Mouse (Mus musculus): ENCODE measurements around the gene Dlg4. TPM values are rescaled to one million over a fixed set of nuclear protein-coding genes. Genes with fewer than 3 reads are reported as not detected.
A peak's percentile ranks its signal among the peaks of the same experiment; 100 is the strongest.

Dlg4 gene
- polyA plus RNA-seq, 1 experiment from 2014 or later: 32.7 TPM

DNA sequence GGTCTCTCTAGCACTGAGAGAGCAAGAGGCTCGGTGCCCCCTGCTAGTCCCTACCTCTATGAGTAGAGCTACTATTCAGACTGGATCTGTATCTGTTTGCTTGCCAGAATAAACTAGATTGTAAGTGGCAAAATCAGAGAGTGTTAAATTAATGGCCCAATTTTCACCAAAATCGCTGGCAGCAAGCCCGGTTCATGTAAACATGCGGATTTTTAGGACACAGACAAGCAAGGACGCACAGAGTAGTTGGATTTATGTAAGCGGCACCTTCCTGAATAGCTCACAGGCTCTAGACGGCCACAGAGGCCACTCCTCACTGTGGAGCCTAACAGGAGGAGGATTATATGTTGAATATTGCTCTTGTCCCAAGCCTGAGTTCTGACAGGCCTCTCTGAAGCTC, 36.4 kb downstream of the Dlg4 start:
- H3K27me3 ChIP-seq (replicated peaks; ENCODE audit: control insufficient read depth, insufficient read depth, low read length): no peaks in the 10 kb centered on the region
- H3K4me1 ChIP-seq (replicated peaks; ENCODE audit: control insufficient read depth, insufficient read depth, low read length): peaks cover 7% of the 10 kb centered on the region; the same call in 1 of the 2 replicates
- H3K9ac ChIP-seq (replicated peaks; ENCODE audit: low read depth, low read length): no peak overlapping the region
- no peak overlapping the region for H3K4me2 ChIP-seq (ENCODE audit: low read length)
- WGBS: 61% methylated on average over 7 of the region's 7 CpGs
- H3K9me3 ChIP-seq (ENCODE audit: control insufficient read depth, low read length): no peaks in the 10 kb centered on the region
- H3K27ac ChIP-seq (ENCODE audit: low read length): no peak overlapping the region
- no peak for ATAC-seq
- no peak overlapping the region for H3K4me3 ChIP-seq (replicated peaks; ENCODE audit: low read length)
- H3K36me3 ChIP-seq (ENCODE audit: control insufficient read depth, insufficient read depth): no peaks in the 10 kb centered on the region

DNA sequence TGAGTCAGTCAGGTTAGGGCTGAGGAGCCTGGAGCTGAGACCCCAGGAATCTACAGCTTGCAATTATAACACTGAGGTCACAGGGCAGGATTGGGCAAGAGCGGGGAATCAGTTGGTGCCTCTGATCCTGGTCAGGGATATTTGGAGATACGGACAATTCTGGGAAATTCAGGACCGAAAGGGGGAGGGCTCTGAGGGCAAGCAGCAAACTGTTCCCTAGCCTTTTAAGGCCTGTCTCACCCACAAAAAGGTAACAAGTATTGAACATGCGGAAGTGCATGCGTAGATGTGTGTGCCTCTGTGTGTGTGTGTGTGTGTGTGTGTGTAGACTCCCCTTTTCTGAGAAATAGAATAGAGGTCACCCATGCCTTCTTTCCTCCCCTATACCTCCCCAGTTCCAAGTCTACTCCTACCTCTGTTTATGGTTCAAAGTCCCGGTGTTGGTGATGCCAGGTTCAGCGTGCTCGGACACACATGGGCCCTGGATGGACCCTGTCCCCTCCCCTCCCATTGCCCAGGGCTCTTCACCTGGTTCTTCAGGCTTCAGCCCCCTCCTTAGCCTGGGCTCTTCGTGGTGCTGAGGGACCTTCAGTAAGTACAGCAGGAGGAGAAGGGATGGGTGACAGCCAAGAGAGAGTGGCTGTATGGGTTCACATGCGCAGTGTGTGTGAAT, 37.3 kb downstream of the Dlg4 start, which contains the start of gene Asgr1:
Asgr1 (plus strand) TSS at position 188 of the 673 bp plus-strand sequence.
- Histone ChIP-seq H3K27ac (ENCODE audit: low read length) (no peak within 1 kb of the TSS), H3K27me3 (replicated peaks; ENCODE audit: control insufficient read depth, insufficient read depth, low read length) (no peaks in the 10 kb centered on the region), H3K9me3 (ENCODE audit: control insufficient read depth, low read length) (no peaks in the 10 kb centered on the region), H3K9ac (replicated peaks; ENCODE audit: low read depth, low read length) (no peak within 1 kb of the TSS), H3K4me1 (replicated peaks; ENCODE audit: control insufficient read depth, insufficient read depth, low read length) (peaks cover 5% of the 10 kb centered on the region; the same call in 1 of the 2 replicates), H3K4me3 (replicated peaks; ENCODE audit: low read length) (no peak within 1 kb of the TSS), H3K36me3 (ENCODE audit: control insufficient read depth, insufficient read depth) (no peaks in the 10 kb centered on the region), H3K4me2 (ENCODE audit: low read length) (no peak within 1 kb of the TSS)
- no peak for ATAC-seq
- 84% methylated on average over 10 of the region's 10 CpGs for whole genome bisulfite sequencing

DNA sequence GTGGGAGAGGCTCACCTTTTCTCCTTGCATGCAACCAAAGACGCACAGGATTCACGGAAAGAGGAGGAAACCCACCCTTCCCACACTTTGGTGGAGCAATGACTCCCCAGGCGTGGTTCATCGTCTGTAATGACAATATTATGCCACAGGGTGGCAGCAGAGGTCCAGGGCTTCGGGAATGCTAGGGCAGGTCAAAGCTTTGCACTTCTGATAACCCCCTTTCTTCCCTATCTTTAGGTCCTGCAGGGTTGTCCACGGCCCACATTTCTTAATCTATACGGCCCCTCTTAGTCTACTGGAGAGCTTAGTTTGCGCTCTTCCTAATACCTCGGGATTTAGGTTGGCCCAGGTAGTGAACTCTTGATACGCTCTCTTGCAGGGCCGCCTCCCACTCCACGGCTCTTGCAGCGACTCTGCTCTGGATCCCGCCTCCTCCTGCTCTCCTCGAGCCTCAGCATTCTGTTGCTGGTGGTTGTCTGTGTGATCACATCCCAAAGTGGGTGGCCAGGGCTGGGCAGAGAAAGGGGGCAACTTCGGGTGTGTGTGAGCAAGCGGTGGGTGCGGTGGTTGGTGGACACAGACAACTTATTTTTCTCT, 39.0 kb downstream of the Dlg4 start:
- no peaks in the 10 kb centered on the region for H3K36me3 ChIP-seq (ENCODE audit: control insufficient read depth, insufficient read depth)
- peak; percentile 61 for ATAC-seq
- H3K4me2 ChIP-seq (ENCODE audit: low read length): no peak overlapping the region; the same call in 1 of the 2 replicates
- no peak overlapping the region for H3K9ac ChIP-seq (replicated peaks; ENCODE audit: low read depth, low read length)
- no peaks in the 10 kb centered on the region for H3K27me3 ChIP-seq (replicated peaks; ENCODE audit: control insufficient read depth, insufficient read depth, low read length)
- no peak overlapping the region for H3K27ac ChIP-seq (ENCODE audit: low read length)
- H3K4me3 ChIP-seq (replicated peaks; ENCODE audit: low read length): no peak overlapping the region
- WGBS: 23% methylated on average over 18 of the region's 18 CpGs
- H3K9me3 ChIP-seq (ENCODE audit: control insufficient read depth, low read length): no peaks in the 10 kb centered on the region
- 0 out of 2 replicates have a peak, but pooled peaks cover 3% of the 10 kb centered on the region for H3K4me1 ChIP-seq (replicated peaks; ENCODE audit: control insufficient read depth, insufficient read depth, low read length)

- Histone ChIP-seq H3K4me1 (replicated peaks; ENCODE audit: control insufficient read depth, insufficient read depth, low read length) (0 out of 2 replicates have a peak, but pooled peaks cover 3% of the 10 kb centered on the region), H3K4me2 (ENCODE audit: low read length) (no peak overlapping the region), H3K9me3 (ENCODE audit: control insufficient read depth, low read length) (no peaks in the 10 kb centered on the region), H3K36me3 (ENCODE audit: control insufficient read depth, insufficient read depth) (no peaks in the 10 kb centered on the region), H3K27me3 (replicated peaks; ENCODE audit: control insufficient read depth, insufficient read depth, low read length) (no peaks in the 10 kb centered on the region), H3K9ac (replicated peaks; ENCODE audit: low read depth, low read length) (no peak overlapping the region), H3K27ac (ENCODE audit: low read length) (no peak overlapping the region), H3K4me3 (replicated peaks; ENCODE audit: low read length) (no peak overlapping the region)
- WGBS: 78% methylated on average over 9 of the region's 9 CpGs
- ATAC-seq: no peak
These were observed 41.1 kb downstream of the Dlg4 start for GRCm38 (mm10) chr11:70057805-70058204.

DNA sequence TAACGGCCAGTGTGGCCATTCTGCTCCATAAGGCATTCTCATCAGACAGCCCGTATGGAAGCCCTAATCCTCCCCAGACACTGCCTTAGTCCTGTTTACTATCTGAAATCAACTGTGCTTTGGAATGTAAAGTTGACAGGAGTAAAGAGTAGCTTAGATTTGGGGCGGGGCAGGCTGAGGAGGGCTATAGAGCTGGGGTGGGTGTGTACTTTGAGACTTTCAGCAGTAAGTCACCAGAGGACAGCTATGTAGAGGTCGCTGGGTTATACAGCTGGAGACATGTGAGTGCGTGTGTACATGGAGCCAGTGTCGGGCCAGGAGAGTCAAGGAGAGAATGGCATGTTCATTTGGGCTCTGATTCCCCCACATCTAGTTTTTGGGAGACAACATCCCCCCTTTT, 43.2 kb downstream of the Dlg4 start:
- no peaks in the 10 kb centered on the region for H3K27me3 ChIP-seq (replicated peaks; ENCODE audit: control insufficient read depth, insufficient read depth, low read length)
- peaks cover 2% of the 10 kb centered on the region; the same call in 1 of the 2 replicates for H3K9me3 ChIP-seq (ENCODE audit: control insufficient read depth, low read length)
- no peak overlapping the region for H3K4me3 ChIP-seq (replicated peaks; ENCODE audit: low read length)
- H3K36me3 ChIP-seq (ENCODE audit: control insufficient read depth, insufficient read depth): no peaks in the 10 kb centered on the region
- ATAC-seq: no peak
- WGBS: 69% methylated on average over 6 of the region's 6 CpGs
- H3K4me1 ChIP-seq (replicated peaks; ENCODE audit: control insufficient read depth, insufficient read depth, low read length): 0 out of 2 replicates have a peak, but pooled peaks cover 3% of the 10 kb centered on the region
- no peak overlapping the region for H3K4me2 ChIP-seq (ENCODE audit: low read length)
- H3K27ac ChIP-seq (ENCODE audit: low read length): no peak overlapping the region
- H3K9ac ChIP-seq (replicated peaks; ENCODE audit: low read depth, low read length): no peak overlapping the region

DNA sequence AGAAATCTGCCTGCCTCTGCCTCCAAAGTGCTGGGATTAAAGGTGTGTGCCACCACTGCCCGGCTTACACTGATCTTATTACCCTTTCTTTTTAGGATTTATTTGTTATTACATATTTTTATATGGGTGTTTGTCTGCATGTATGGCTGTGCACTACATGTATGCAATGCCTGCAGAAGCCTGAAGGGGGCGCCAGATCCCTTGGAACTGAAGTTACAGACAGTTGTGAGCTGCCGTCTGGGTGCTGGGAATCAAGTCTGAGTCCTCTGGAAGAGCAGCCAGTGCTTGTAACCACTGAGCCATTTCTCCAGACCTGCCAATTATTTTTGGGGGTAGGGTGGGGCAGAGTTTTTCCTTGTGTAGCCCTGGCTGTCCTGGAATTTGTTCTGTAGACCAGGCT, 46.3 kb downstream of the Dlg4 start:
- no peak overlapping the region for H3K4me3 ChIP-seq (replicated peaks; ENCODE audit: low read length)
- H3K4me2 ChIP-seq (ENCODE audit: low read length): no peak overlapping the region
- H3K27me3 ChIP-seq (replicated peaks; ENCODE audit: control insufficient read depth, insufficient read depth, low read length): no peaks in the 10 kb centered on the region
- no peaks in the 10 kb centered on the region for H3K4me1 ChIP-seq (replicated peaks; ENCODE audit: control insufficient read depth, insufficient read depth, low read length)
- ATAC-seq: no peak
- no peak overlapping the region for H3K27ac ChIP-seq (ENCODE audit: low read length)
- no peak overlapping the region for H3K9ac ChIP-seq (replicated peaks; ENCODE audit: low read depth, low read length)
- 65% methylated on average over 3 of the region's 3 CpGs for WGBS
- peaks cover 2% of the 10 kb centered on the region; the same call in 1 of the 2 replicates for H3K9me3 ChIP-seq (ENCODE audit: control insufficient read depth, low read length)
- no peaks in the 10 kb centered on the region for H3K36me3 ChIP-seq (ENCODE audit: control insufficient read depth, insufficient read depth)

DNA sequence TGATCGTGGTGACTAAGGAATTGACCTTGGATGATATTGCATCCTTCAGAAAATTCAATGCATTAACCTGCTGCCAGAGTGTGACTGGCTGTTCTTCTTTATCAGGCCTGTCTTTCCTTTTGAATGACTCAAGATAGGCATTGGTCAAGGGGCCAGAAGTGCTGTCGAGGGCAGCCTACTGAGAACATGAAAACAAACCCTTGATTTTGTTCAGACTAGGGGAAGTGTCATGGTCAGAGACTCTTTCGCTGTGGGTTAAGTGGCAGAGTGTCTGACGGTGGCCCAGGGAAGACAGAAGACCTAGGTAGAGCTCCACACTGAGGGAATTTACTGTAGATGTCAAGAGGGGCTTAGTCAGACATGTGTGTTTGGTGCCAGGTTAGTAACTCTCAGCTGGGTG, 50.0 kb downstream of the Dlg4 start:
- no peaks in the 10 kb centered on the region for H3K27me3 ChIP-seq (replicated peaks; ENCODE audit: control insufficient read depth, insufficient read depth, low read length)
- no peak overlapping the region for H3K4me3 ChIP-seq (replicated peaks; ENCODE audit: low read length)
- ATAC-seq: no peak
- H3K9me3 ChIP-seq (ENCODE audit: control insufficient read depth, low read length): peaks cover 2% of the 10 kb centered on the region; the same call in 1 of the 2 replicates
- H3K27ac ChIP-seq (ENCODE audit: low read length): no peak overlapping the region
- no peak overlapping the region for H3K9ac ChIP-seq (replicated peaks; ENCODE audit: low read depth, low read length)
- no peak overlapping the region for H3K4me2 ChIP-seq (ENCODE audit: low read length)
- no peaks in the 10 kb centered on the region for H3K4me1 ChIP-seq (replicated peaks; ENCODE audit: control insufficient read depth, insufficient read depth, low read length)
- H3K36me3 ChIP-seq (ENCODE audit: control insufficient read depth, insufficient read depth): no peaks in the 10 kb centered on the region
- 87% methylated on average over 4 of the region's 4 CpGs for WGBS

DNA sequence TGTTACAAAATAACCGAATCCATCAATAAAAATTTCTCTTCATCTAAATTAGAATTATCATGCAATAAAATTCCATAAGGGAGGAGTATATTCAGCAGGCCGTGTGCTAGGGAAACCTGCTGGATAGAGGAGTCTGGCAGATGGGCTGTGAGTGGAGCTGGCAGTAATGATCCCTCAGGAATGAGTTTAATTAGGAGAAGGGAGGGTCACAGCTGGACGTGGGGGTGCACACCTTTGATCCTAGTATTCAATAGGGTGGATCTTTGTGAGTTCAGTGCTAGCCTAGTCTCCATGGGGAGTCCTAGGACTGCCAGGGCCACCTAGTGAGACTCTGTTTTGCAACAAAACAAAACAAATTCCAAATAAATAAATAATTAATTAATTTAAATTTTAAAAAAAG, 51.5 kb downstream of the Dlg4 start:
- Histone ChIP-seq H3K27ac (ENCODE audit: low read length) (no peak overlapping the region), H3K9ac (replicated peaks; ENCODE audit: low read depth, low read length) (no peak overlapping the region), H3K4me3 (replicated peaks; ENCODE audit: low read length) (no peak overlapping the region), H3K4me1 (replicated peaks; ENCODE audit: control insufficient read depth, insufficient read depth, low read length) (no peaks in the 10 kb centered on the region), H3K36me3 (ENCODE audit: control insufficient read depth, insufficient read depth) (no peaks in the 10 kb centered on the region), H3K9me3 (ENCODE audit: control insufficient read depth, low read length) (no peaks in the 10 kb centered on the region; the same call in 1 of the 2 replicates), H3K4me2 (ENCODE audit: low read length) (no peak overlapping the region), H3K27me3 (replicated peaks; ENCODE audit: control insufficient read depth, insufficient read depth, low read length) (no peaks in the 10 kb centered on the region)
- no peak for ATAC-seq
- 26% methylated on average over 3 of the region's 3 CpGs for WGBS

DNA sequence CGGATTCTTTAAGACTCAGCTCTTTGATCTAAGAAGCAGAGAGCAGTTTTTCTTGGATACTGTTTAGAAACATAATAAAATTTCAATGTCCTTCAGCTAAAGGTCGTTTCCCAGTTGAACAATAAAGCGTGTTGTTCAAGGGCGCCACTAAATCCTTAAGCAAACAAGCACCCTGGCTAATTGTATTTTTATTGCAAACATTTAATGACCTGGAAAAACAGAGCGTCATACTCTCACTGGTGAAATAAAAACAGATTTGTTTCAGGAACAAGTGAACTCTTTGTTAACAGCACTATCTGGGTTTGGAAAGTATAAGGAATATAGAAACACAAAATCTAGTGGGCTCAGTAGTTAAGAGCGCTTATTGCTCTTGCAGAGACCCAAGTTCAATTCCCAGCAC, 53.3 kb downstream of the Dlg4 start:
- Histone ChIP-seq H3K27ac (ENCODE audit: low read length) (no peak overlapping the region), H3K4me2 (ENCODE audit: low read length) (no peak overlapping the region), H3K9ac (replicated peaks; ENCODE audit: low read depth, low read length) (no peak overlapping the region), H3K4me1 (replicated peaks; ENCODE audit: control insufficient read depth, insufficient read depth, low read length) (no peaks in the 10 kb centered on the region), H3K9me3 (ENCODE audit: control insufficient read depth, low read length) (no peaks in the 10 kb centered on the region), H3K4me3 (replicated peaks; ENCODE audit: low read length) (no peak overlapping the region), H3K36me3 (ENCODE audit: control insufficient read depth, insufficient read depth) (no peaks in the 10 kb centered on the region), H3K27me3 (replicated peaks; ENCODE audit: control insufficient read depth, insufficient read depth, low read length) (no peaks in the 10 kb centered on the region)
- no peak for ATAC-seq
- WGBS: 60% methylated on average over 6 of the region's 6 CpGs
